Mouse (Mus musculus): ENCODE measurements around the gene Psd4. TPM values are rescaled to one million over a fixed set of nuclear protein-coding genes. Genes with fewer than 3 reads are reported as not detected.

Psd4 gene
- total RNA-seq, 2 experiments from 2014 or later, result 0.47 to 1.1 TPM

GRCm38 (mm10) chr2:24385111-24385961 lies 18.0 kb downstream of the Psd4 start:
- no peak for DNase-seq (ENCODE audit: extremely low spot score in 1 of 2, low spot score in 1 of 2)

- DNase-seq (ENCODE audit: extremely low spot score in 1 of 2, low spot score in 1 of 2), result no peak
These were observed 19.0 kb downstream of the Psd4 start for GRCm38 (mm10) chr2:24386158-24386963.

- DNase-seq (ENCODE audit: extremely low spot score in 1 of 2, low spot score in 1 of 2), result no peak
These were observed 19.6 kb downstream of the Psd4 start for GRCm38 (mm10) chr2:24386964-24387320.

GRCm38 (mm10) chr2:24387361-24388283 lies 20.2 kb downstream of the Psd4 start:
- no peak for DNase-seq (ENCODE audit: extremely low spot score in 1 of 2, low spot score in 1 of 2)

GRCm38 (mm10) chr2:24393251-24393650 lies 25.9 kb downstream of the Psd4 start:
- no peak for DNase-seq (ENCODE audit: extremely low spot score in 1 of 2, low spot score in 1 of 2)

GRCm38 (mm10) chr2:24397115-24397514 lies 29.7 kb downstream of the Psd4 start:
- no peak for DNase-seq (ENCODE audit: extremely low spot score in 1 of 2, low spot score in 1 of 2)

- no peak for DNase-seq (ENCODE audit: extremely low spot score in 1 of 2, low spot score in 1 of 2)
These were observed 33.3 kb downstream of the Psd4 start for GRCm38 (mm10) chr2:24400711-24401110.

- peak; percentile 31 to 72 for DNase-seq (ENCODE audit: extremely low spot score in 1 of 2, low spot score in 1 of 2)
These were observed 38.1 kb downstream of the Psd4 start for GRCm38 (mm10) chr2:24405345-24406012.

- DNase-seq (ENCODE audit: extremely low spot score in 1 of 2, low spot score in 1 of 2), result peak in 1 of 2 experiments; percentile 18
These were observed 40.5 kb downstream of the Psd4 start for GRCm38 (mm10) chr2:24407701-24408485.

GRCm38 (mm10) chr2:24409166-24409565 lies 41.8 kb downstream of the Psd4 start:
- peak; percentile 67 to 74 for DNase-seq (ENCODE audit: extremely low spot score in 1 of 2, low spot score in 1 of 2)

- no peak for DNase-seq (ENCODE audit: extremely low spot score in 1 of 2, low spot score in 1 of 2)
These were observed 45.8 kb downstream of the Psd4 start for GRCm38 (mm10) chr2:24413172-24413571.

GRCm38 (mm10) chr2:24413677-24414076 lies 46.3 kb downstream of the Psd4 start:
- no peak for DNase-seq (ENCODE audit: extremely low spot score in 1 of 2, low spot score in 1 of 2)

- no peak for DNase-seq (ENCODE audit: extremely low spot score in 1 of 2, low spot score in 1 of 2)
These were observed 49.3 kb downstream of the Psd4 start for GRCm38 (mm10) chr2:24416668-24417067.

GRCm38 (mm10) chr2:24417106-24417505 lies 49.7 kb downstream of the Psd4 start:
- no peak for DNase-seq (ENCODE audit: extremely low spot score in 1 of 2, low spot score in 1 of 2)

GRCm38 (mm10) chr2:24417564-24417963 lies 50.2 kb downstream of the Psd4 start:
- DNase-seq (ENCODE audit: extremely low spot score in 1 of 2, low spot score in 1 of 2), result no peak

GRCm38 (mm10) chr2:24421211-24421863 lies 54.0 kb downstream of the Psd4 start:
- no peak for DNase-seq (ENCODE audit: extremely low spot score in 1 of 2, low spot score in 1 of 2)

- DNase-seq (ENCODE audit: extremely low spot score in 1 of 2, low spot score in 1 of 2), result no peak
These were observed 55.4 kb downstream of the Psd4 start for GRCm38 (mm10) chr2:24422815-24423214.

GRCm38 (mm10) chr2:24425630-24426029 lies 58.2 kb downstream of the Psd4 start:
- DNase-seq (ENCODE audit: extremely low spot score in 1 of 2, low spot score in 1 of 2), result no peak

Data from layer of hippocampus, postnatal 25 days (tissue).